Mouse (Mus musculus): ENCODE measurements at regions not wholly inside any gene's neighbourhood (a gene's known extent, or its start where the extent isn't known, plus 50 kb on each side); places are given as distances from the start of the nearest gene placed in this dataset.
"Not testable (repeated sequence)": the region's sequence is repeated elsewhere in the genome, so short reads cannot be mapped to it uniquely, and the experiment has no call there.

DNA sequence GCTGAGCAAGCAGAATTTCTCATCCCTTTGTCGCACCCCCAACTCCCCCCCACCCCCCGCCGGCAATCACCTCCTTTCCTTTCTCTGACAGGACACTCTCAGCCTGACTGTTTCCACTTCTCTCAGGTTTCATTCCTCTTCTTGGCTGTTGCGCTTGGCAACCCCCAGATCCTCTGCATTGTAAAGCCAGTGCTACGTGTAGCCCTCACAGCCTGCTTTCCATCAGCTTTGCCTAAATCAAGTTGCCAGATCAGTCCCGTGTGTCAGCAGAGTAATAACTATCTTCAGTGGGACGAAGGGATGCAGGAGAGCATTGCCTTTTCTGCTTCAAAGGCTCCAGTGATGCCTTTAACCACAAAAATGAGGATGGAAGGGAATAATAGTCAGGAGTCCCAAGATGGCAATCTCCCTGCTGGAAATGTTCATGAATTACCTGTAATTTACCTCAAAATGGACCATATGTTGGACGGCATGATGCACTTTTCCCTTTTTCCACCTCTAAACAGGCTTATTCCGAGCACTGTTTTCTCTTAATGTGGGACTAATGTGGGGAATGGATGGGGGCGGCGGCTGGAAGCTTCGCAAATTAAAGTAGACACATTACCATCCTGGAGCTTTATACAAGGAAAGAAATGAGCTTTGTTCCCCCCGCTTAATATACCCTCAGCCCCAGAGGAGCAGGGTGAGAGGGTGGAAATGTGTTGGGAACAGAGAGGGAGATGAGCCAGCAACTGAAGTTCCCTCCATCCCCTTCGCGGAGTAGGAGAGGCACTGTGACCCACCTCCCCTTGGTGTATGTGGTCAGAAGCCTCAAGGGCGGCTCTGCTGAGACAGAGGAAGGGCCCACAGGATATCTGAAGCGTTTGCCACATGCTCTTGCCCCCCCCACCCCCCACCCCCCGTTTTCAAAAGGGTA is 168.3 kb upstream of the Npvf start:
- no peak for DNase-seq

DNA sequence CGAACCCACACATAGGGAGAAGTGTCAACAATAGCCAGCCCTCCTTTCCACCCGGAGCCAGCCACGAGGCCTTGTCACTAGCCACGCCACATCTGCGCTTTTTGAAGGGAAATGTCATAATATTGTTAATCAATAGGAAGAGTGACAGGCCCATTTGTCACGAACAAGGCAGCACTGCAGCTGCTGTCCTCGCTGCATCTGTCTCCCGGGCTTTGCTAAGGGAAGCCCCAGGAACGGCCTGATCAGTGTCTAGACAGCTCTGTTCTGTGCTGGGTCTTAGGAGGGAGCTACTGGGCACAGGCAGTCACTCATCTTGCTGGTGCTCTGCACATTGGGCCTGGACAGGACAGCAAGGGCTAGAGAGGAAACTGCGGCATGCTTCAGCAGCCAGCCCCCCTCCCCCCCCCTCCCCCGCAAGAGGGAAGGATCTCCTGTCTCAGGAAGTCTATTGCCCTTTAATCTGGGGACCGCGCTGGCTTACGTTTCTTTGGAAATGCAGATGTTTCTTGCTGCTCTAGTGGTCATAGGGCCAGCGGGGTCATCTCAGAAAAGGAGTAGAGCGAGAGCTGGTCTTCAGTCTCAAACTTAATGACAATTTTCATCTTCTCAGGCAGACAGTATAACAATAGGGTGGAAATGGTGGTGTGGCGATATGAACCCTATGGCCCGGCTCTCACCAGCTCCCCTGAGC is 169.1 kb upstream of the Npvf start:
- DNase-seq: no peak

DNA sequence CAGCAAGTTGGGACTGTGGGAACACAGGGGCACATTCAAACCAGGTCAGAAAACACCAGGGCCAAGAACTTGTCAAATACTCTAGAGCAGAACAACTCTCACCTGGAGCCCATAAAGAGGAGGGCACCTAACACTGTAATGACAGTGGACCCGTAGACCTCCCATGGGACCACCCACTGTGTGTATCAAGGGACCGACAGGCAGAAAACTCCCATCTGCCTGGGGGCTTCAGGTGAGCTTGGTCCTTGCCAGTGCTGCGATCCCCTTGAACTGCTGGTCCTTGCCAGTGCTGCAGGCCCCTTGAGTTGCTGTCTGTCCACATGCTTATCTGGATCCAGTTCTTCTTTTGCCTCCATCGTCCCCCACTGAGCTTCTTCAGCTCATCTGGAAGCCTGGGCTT is 170.2 kb upstream of the Npvf start:
- no peak for DNase-seq

DNA sequence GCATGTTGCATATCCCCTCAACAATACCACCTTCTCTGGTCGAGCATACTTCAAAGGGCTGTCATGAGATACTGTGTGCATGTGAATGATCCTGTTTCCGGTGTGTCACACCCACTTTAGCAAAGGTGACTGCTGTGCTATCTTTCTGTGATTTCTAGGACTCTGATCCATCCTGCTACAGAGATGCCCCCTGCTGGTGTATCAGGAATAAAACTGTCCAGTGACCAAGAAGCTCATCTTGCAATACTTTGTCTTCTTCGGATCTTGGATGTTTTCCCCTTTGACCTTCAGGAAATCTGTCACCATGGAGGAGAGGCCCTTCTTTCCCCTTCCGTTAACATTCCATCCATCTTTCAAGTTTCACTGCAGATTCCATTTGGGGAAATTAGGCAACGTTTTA is 177.5 kb upstream of the Npvf start:
- no peak for DNase-seq

DNA sequence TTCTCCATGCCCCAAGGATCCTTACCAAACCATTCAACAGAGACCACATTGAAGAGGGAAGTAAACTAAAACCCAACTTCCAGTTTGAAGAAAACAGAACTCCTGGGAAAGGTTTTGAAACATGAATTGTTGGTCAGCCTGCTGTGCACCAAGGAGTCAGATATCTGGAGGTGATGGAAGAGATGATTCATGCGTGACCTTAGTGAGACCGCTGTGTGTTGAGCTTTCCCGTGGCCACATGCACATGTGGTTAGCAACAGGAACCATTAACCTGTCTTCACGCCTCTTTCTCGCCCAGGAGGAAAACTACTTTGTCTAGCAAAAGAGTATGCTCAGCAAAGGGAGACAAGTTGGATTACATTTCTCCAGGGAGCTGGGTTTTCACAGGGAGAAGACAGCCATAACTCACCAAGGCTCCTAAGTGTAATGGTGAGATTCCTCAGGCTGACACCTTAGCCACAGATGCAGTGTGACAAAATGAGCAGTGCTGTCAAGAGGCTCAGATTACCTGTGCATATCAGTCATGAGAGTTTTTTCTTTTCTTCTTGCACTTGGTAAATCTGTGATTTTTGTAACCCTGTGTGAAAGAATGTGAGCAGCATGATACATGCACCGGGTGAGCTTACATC is 181.9 kb upstream of the Npvf start:
- DNase-seq: no peak

DNA sequence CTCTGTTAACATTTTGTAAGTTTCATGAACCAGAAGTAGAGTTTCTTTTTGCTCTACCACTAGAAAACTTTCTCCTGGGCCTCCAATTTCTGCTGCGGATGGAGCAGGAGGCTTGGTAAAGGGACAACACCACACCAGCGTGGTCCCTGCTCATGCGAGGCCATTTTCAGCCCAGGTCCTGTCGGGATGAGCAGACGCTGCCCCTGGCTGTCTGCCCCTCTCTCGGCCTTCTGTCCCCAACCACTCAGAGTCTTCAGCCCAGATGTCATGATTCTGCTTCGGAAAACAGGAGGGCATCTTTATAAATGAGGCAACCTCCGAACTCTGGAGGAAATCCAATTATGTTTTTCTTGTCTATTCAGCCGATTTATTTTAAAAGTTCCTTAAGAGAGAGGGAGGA is 186.6 kb upstream of the Npvf start:
- DNase-seq: no peak

DNA sequence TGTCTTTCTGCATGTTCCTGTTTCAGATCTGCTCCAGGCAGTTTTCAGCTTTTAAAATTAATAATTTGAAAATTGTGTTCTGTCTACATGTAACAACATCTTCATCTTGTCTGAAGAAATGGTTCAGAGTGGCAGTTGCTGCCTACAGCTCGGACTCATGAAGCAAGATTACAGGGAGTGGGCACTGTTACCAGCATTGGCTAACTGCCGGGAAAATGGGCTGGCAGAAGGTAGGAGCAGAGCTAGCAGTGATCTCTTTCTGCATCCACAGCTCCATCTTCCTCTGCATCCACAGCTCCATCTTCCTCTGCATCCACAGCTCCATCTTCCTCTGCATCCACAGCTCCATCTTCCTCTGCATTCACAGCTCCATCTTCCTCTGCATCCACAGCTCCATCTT is 191.0 kb upstream of the Npvf start:
- DNase-seq: not testable (repeated sequence)

DNA sequence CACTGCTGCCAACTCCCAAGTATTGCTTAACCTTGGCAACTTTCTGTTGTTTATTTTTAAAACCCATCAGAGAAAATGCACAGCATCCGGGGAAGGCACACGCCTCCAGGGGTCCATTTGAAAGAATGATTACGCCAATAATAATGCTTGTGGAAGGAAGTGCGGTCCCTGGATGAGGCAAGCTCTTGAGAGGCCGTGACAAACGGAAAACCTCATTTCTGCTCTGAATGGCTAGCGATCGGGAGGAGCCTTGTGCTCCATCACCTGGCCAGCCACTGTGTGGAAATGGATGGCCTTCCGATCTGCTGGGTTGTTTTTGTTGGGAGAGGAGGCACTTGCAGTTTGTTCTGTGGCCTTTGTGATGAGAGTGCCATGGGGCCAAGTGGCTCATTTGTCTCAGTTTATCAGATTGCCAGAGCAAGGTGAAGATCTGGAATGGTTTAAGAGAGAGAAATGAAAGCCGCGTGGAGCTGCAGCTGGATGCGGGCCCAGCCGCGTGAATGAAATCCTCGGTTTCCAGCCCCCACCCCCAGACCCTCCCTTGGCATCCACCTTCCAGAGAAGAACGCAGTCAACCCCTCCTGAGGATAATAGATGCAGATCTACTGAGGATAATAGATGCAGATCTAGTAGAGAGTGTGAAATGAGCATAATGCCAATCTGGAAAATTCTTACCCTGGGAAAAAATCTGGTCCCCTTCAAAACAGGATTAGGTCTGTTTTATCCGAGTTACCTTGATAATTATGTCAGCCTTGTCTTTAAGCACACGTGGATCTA is 192.7 kb upstream of the Npvf start:
- no peak for DNase-seq

DNA sequence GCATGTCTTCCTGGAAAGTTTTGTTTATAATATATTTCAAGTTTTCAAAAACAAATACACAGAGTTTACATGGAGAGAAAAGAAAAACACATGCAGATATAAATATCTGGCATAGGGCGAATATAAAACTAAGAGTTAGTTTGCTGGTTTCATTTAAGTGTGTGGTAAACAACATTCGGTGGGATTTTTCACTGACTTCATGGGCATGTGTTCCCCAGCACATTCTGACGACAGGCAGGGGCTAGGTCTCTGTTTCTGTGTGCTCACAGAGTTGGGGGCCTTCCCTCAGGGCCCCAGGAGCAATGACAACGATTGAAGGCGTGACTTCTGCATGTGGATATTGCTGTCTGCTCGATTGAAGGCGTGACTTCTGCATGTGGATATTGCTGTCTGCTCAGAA is 193.3 kb upstream of the Npvf start:
- DNase-seq: no peak

DNA sequence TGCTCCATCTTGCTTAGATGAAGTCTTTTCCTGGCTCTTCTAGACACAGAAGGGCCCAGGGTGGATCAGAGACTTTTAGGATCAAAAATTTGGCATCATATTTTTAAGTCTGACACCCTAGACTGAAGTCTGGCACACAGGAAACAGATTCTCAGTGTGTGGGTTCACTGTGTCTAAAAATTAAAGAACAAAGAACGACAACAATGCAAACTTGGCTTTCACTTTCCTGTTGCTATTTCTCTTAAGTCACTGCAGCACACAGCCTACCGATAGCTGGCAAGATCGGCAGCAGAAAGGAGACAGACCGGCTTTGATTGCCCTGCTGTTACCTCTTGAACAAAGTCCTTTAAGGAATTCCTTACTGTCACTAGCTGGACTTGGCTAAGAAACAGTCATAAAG is 204.9 kb upstream of the Npvf start:
- DNase-seq: no peak

DNA sequence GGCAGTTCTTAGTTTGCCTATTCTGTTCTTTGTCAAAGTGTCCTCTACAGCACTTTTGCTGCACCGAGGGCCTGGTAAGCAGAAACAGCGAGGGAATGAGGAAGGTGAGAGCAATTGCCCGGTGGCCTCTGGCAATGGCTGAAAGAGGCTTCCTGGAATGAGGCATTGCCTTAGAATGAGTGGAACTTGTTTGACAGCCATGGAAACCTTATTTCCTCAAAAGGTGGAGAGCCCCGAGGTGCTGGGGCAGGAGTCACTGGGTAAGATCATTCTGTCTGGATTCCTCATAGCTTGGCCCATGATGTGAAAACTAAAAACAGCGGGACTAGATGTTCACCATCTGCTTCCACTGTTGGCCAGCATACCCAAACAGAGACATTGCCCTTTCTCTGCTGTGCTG is 223.8 kb upstream of the Npvf start:
- DNase-seq: no peak

DNA sequence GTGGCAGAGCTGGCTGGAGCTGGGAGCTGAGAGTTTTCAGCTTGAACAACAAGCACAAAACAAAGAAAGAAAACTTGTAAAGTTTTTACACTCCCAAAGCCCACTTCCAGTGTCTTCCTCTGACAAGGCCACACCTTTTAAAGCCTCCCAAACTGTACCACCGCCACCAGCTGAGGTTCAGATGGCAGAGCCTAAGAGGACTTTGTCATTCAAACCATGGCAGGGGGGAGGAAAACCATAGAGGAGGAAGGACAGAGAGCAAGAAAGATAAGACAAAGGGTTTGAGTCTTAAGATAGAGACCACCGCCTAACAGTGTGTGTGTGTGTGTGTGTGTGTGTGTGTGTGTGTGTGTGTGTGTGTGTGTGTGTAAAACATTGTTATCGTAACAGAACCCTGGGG is 228.1 kb upstream of the Npvf start:
- DNase-seq: no peak

DNA sequence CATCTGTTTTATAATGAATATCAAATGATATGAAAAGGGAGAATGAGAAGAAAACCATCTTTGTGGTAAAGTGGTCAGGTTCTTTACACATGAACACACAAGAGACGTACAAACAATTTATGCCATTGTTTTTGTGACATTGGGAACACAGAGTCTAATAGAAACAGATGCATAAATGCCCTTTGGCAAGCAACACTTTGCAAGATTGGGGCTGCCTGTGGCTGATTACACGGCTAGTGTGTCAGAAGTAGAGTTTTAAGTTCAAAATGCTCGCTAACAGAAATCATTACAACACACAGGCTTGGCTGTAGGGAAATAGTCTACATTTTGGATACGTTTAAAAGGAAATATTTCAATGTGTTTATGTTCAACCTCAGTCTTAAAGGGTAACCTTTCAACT is 228.5 kb upstream of the Npvf start:
- no peak for DNase-seq

DNA sequence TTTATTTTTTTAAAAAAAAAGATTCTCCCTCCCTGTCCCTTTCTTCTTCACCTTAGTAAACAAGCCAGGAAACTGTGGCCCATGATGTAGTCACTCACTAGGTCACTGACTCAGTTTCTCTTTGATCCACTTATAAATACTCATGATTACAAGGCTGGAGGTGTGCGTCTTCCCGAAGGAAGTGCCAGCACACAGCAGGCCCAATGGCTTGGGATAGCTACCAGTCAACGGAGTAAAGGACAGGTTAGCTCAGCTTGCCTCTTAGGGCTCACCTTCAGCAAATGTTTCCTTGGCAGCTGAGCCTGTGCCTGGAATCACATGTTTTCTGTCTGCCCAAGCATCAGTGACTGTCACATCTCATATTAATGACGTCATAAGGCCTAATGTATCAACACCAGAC is 230.8 kb upstream of the Npvf start:
- no peak for DNase-seq

DNA sequence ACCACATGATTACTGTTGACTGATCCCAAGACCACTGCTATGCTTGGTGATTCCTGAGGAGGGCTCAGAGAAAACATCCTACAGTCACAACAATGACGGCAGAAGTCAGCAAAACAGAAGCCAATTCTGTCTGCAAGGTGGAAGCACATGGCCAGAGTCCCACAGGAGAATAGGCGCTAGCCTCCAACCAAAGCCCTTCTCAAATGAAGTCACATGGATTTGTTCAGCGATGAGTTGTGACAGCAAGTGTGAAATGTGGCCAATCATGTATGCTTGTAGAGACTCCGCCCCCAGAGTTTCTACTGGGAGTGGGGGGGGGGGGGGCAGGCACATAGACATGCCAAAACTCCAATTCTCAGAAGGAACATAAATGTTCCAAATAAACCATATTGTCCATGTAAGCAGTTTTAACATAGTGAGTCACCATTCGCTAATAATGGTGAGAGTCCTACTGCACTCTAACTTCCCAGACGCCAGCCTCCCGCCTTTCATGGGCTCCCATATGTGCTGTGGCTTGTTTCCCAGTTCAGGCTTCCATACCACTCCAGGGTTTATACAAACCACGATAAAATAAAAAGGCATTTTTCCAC is 231.6 kb upstream of the Npvf start:
- no peak for DNase-seq

DNA sequence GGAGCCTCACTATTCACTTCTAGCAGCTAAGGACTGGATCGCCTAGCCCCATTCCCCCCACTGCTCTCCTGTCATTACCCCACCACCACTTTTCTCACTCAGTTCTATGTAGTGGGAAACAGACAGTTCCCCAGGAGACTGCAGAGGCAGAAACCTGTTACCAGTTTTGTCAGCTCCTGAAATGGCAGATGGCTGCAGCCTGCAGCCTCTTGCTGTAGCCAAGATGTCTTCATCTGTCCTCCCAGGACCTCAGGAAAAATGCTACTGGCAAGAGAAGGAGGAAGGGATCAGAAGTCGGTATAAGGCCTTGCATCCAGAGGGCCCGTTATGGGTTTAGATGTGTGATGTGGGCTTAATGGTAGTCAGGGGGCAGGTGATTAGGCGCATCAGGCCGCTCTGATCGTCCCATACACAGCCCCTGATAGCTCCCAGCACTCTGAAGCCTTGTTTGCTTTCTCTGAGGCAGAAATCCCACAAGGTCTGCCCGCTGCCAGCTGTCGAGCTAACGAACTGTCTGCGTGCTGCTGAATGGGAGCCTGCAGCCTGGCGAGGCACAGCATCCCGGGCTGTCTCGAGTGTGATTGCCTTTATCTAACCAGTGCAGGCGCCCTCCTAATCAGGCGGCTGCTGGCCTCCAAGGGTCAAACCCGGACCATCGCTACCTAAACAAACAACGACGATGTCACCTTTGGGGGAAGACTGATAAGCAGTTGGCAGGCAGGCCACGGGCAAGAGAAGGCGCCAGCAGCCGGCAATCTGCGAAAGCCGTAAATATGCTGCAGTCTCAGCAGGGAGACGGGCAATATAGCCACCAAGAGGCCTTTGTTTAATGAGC is 236.3 kb upstream of the Npvf start:
- peak; percentile 51 to 58 for DNase-seq

DNA sequence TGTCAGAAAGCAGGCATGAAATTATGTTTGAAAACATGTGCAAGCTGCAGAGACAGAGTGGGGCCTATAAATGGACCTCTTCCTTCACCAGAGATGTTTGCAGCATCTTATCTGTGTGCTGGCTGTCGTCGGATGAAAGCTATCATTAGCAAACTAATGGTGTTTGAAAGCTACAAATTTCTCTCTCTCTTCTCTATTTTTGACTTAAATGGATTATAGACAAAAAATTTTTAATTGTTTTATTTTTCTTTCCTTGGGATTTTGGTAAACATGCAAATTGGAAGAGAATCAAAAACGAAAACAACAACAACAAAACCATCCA is 236.9 kb upstream of the Npvf start:
- DNase-seq: no peak

DNA sequence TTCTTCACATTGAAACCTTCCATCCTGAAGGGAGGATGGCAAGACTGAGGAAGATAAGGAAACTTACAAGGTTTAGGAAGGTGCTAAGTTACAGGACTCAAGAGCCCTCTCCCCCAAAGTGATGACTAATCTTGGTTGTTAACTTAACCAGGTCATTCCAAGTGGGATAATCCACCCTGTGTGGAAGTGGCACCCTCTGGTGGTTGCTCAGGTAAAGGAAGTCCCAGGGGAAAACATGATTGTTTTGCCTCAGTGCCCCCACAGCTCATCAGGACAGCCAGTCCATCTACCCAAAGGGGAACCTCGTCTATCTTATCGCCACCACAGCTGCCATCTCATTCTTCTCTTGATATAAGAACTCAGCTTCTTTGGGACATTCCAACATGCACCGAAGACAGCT is 244.6 kb upstream of the Npvf start:
- DNase-seq: no peak

DNA sequence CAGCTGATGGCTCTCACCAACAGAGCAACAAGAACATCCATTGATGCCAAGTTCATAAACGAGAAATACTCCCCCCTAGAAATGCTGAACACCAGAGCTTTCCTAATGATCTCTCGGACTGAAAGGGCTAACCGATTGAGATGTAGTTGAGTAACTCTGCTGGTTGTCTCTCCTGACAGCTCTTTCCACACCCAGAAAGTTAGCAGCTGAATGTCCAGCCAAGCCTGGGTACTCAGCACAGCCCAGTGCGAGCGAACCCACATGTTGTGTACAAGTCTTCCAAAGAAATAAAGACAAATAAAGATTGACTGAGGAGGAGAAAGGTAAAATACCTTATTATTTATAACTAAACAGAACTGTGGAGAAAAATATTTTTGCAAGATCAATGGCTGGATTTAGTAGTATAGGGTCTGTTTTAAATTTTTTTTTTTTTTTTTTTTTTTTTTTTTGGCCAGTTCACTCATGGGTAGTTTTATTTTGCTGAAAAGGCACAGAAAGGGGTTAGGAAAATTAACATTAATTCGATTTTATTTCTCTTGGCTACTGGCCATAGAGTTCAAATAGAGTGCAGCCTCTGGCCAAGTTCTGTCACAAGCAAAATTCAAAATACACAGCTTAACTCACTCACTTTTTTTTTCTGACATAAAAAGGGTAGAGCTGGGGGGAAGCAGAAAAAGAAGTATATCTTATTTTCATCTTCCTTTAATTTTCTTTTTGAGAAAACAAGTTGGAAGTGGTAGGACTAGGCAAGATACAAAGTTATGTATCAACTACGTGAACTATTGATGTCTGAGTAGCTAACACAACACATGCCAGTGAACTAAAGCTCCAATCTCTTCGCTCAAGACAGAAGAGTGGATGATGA is 261.2 kb upstream of the Npvf start:
- DNase-seq: no peak

DNA sequence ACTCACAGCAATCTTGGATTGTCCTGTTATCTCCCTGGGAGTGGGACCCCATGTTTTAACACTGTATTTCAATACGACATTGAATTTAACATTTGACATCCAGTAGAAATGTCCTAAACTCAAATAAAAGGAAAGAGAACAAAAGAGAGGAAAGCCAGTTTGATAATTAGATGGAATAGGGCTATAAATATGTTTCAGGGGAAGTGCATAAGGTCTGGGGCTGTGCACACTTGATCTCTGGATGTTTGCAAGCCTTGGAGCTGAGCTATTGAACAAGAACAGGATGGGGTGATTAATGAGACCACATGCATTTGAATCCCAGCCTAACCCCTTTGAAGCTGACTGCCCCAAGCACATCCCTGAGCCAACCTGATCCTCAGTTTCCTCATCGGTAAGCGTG is 264.0 kb upstream of the Npvf start:
- DNase-seq: no peak

DNA sequence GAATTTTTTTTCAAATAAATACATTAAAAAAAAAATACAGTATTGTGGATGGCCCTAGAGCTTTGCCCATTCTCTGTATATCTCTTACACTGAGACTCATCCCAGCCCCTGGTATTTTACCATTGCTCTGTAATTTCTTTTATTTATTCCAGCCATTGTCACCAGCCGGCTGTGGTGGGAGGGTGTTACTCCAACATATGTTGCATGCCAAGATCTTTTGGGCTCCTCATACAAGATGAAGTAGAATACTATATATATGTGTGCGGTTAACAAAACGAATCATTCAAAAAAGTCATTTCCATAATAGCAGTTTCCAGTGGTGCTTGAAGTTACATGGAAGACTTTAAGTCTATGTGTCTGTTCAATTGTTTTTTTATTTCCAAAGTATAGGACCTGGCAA is 268.0 kb upstream of the Npvf start:
- no peak for DNase-seq

Measured in layer of hippocampus, postnatal 36 days (tissue).